Mouse (Mus musculus): Measurements from ENCODE around the gene Map3k3. TPM values are rescaled to one million over a fixed set of nuclear protein-coding genes. Genes with fewer than 3 reads are reported as not detected.
A peak's percentile ranks its signal among the peaks of the same experiment; 100 is the strongest.

Gene Map3k3
- 17.6 and 21.7 TPM in 2 replicates for polyA plus RNA-seq (2015; fragmentation: Nextera tagmentation; extraction: Ambion mirVana)

- Histone ChIP-seq H3K4me3 (ENCODE audit: low read length) (peak within 1 kb of the TSS; percentile 77), H3K36me3 (ENCODE audit: control insufficient read depth, insufficient read depth) (no peaks in the 10 kb centered on the region), H3K4me2 (ENCODE audit: low read depth, low read length) (peak within 1 kb of the TSS; percentile 93), H3K9me3 (replicated peaks; ENCODE audit: control insufficient read depth, low read length) (no peaks in the 10 kb centered on the region), H3K9ac (ENCODE audit: low read length) (peak within 1 kb of the TSS; percentile 92), H3K27me3 (ENCODE audit: control insufficient read depth, insufficient read depth, low read length) (no peaks in the 10 kb centered on the region), H3K27ac (ENCODE audit: low read length) (peak within 1 kb of the TSS; percentile 98), H3K4me1 (ENCODE audit: control insufficient read depth, insufficient read depth, low read length) (peaks cover 13% of the 10 kb centered on the region)
- WGBS = under 1% methylated on average over 69 of the region's 69 CpGs
- ATAC-seq (replicated peaks; ENCODE audit: extremely low read depth, insufficient read depth, low FRiP score) = peak; percentile 97
Measured at GRCm38 (mm10) chr11:106083708-106084701, at the start of gene Map3k3. TSS of gene Map3k3 (plus strand) at chr11:106084613.

- Histone ChIP-seq H3K4me2 (ENCODE audit: low read depth, low read length) (no peak overlapping the region), H3K4me3 (ENCODE audit: low read length) (no peak overlapping the region), H3K9me3 (replicated peaks; ENCODE audit: control insufficient read depth, low read length) (no peaks in the 10 kb centered on the region), H3K27ac (ENCODE audit: low read length) (no peak overlapping the region), H3K27me3 (ENCODE audit: control insufficient read depth, insufficient read depth, low read length) (no peaks in the 10 kb centered on the region), H3K36me3 (ENCODE audit: control insufficient read depth, insufficient read depth) (no peaks in the 10 kb centered on the region), H3K4me1 (ENCODE audit: control insufficient read depth, insufficient read depth, low read length) (peaks cover 15% of the 10 kb centered on the region), H3K9ac (ENCODE audit: low read length) (no peak overlapping the region)
- WGBS = 75% methylated on average over 9 of the region's 9 CpGs
- no peak for ATAC-seq (replicated peaks; ENCODE audit: extremely low read depth, insufficient read depth, low FRiP score)
Measured at GRCm38 (mm10) chr11:106034986-106035385, 49.4 kb upstream of the Map3k3 start.

- Histone ChIP-seq H3K9ac (ENCODE audit: low read length) (peak within 1 kb of the TSS; percentile 92), H3K27me3 (ENCODE audit: control insufficient read depth, insufficient read depth, low read length) (no peaks in the 10 kb centered on the region), H3K4me2 (ENCODE audit: low read depth, low read length) (peak within 1 kb of the TSS; percentile 90), H3K4me1 (ENCODE audit: control insufficient read depth, insufficient read depth, low read length) (peaks cover 15% of the 10 kb centered on the region), H3K4me3 (ENCODE audit: low read length) (peak within 1 kb of the TSS; percentile 95), H3K27ac (ENCODE audit: low read length) (peak within 1 kb of the TSS; percentile 90), H3K36me3 (ENCODE audit: control insufficient read depth, insufficient read depth) (no peaks in the 10 kb centered on the region), H3K9me3 (replicated peaks; ENCODE audit: control insufficient read depth, low read length) (no peaks in the 10 kb centered on the region)
- ATAC-seq (replicated peaks; ENCODE audit: extremely low read depth, insufficient read depth, low FRiP score) = peak; percentile 99
- WGBS = under 1% methylated on average over 64 of the region's 66 CpGs
Measured at GRCm38 (mm10) chr11:106036548-106037417, 47.6 kb upstream of the Map3k3 start, which contains the start of gene Dcaf7. TSS of gene Dcaf7 (plus strand) at chr11:106036872.

GRCm38 (mm10) chr11:106037418-106037751 lies 47.0 kb upstream of the Map3k3 start:
- Histone ChIP-seq H3K4me2 (ENCODE audit: low read depth, low read length) (peak overlapping the region; percentile 90), H3K27me3 (ENCODE audit: control insufficient read depth, insufficient read depth, low read length) (no peaks in the 10 kb centered on the region), H3K4me1 (ENCODE audit: control insufficient read depth, insufficient read depth, low read length) (peaks cover 15% of the 10 kb centered on the region), H3K9ac (ENCODE audit: low read length) (peak overlapping the region; percentile 92), H3K9me3 (replicated peaks; ENCODE audit: control insufficient read depth, low read length) (no peaks in the 10 kb centered on the region), H3K27ac (ENCODE audit: low read length) (peak overlapping the region; percentile 90), H3K36me3 (ENCODE audit: control insufficient read depth, insufficient read depth) (no peaks in the 10 kb centered on the region), H3K4me3 (ENCODE audit: low read length) (peak overlapping the region; percentile 95)
- ATAC-seq (replicated peaks; ENCODE audit: extremely low read depth, insufficient read depth, low FRiP score) = no peak
- 0% methylated on average over 13 of the region's 13 CpGs for WGBS

GRCm38 (mm10) chr11:106044349-106044748 lies 40.1 kb upstream of the Map3k3 start:
- Histone ChIP-seq H3K4me2 (ENCODE audit: low read depth, low read length) (no peak overlapping the region), H3K27me3 (ENCODE audit: control insufficient read depth, insufficient read depth, low read length) (no peaks in the 10 kb centered on the region), H3K9ac (ENCODE audit: low read length) (no peak overlapping the region), H3K4me1 (ENCODE audit: control insufficient read depth, insufficient read depth, low read length) (0 out of 2 replicates have a peak, but pooled peaks cover 2% of the 10 kb centered on the region), H3K27ac (ENCODE audit: low read length) (no peak overlapping the region), H3K9me3 (replicated peaks; ENCODE audit: control insufficient read depth, low read length) (no peaks in the 10 kb centered on the region), H3K4me3 (ENCODE audit: low read length) (no peak overlapping the region), H3K36me3 (ENCODE audit: control insufficient read depth, insufficient read depth) (peaks cover 15% of the 10 kb centered on the region)
- no peak for ATAC-seq (replicated peaks; ENCODE audit: extremely low read depth, insufficient read depth, low FRiP score)

- no peak overlapping the region for H3K9ac ChIP-seq (ENCODE audit: low read length)
- H3K27ac ChIP-seq (ENCODE audit: low read length) = no peak overlapping the region
- 0 out of 2 replicates have a peak, but pooled peaks cover 2% of the 10 kb centered on the region for H3K4me1 ChIP-seq (ENCODE audit: control insufficient read depth, insufficient read depth, low read length)
- 83% methylated on average over 1 of the region's 1 CpGs for WGBS
- no peaks in the 10 kb centered on the region for H3K27me3 ChIP-seq (ENCODE audit: control insufficient read depth, insufficient read depth, low read length)
- no peak overlapping the region for H3K4me2 ChIP-seq (ENCODE audit: low read depth, low read length)
- H3K36me3 ChIP-seq (ENCODE audit: control insufficient read depth, insufficient read depth) = peaks cover 15% of the 10 kb centered on the region
- no peaks in the 10 kb centered on the region for H3K9me3 ChIP-seq (replicated peaks; ENCODE audit: control insufficient read depth, low read length)
- ATAC-seq (replicated peaks; ENCODE audit: extremely low read depth, insufficient read depth, low FRiP score) = no peak
- no peak overlapping the region for H3K4me3 ChIP-seq (ENCODE audit: low read length)
Measured at GRCm38 (mm10) chr11:106045256-106045655, 39.2 kb upstream of the Map3k3 start.

- Histone ChIP-seq H3K27me3 (ENCODE audit: control insufficient read depth, insufficient read depth, low read length) (no peaks in the 10 kb centered on the region), H3K4me3 (ENCODE audit: low read length) (no peak overlapping the region), H3K4me2 (ENCODE audit: low read depth, low read length) (no peak overlapping the region), H3K9me3 (replicated peaks; ENCODE audit: control insufficient read depth, low read length) (no peaks in the 10 kb centered on the region), H3K27ac (ENCODE audit: low read length) (no peak overlapping the region), H3K9ac (ENCODE audit: low read length) (no peak overlapping the region), H3K36me3 (ENCODE audit: control insufficient read depth, insufficient read depth) (peaks cover 15% of the 10 kb centered on the region), H3K4me1 (ENCODE audit: control insufficient read depth, insufficient read depth, low read length) (0 out of 2 replicates have a peak, but pooled peaks cover 2% of the 10 kb centered on the region)
- no peak for ATAC-seq (replicated peaks; ENCODE audit: extremely low read depth, insufficient read depth, low FRiP score)
- 95% methylated on average over 3 of the region's 3 CpGs for WGBS
Measured at GRCm38 (mm10) chr11:106045780-106046179, 38.6 kb upstream of the Map3k3 start.

- ATAC-seq (replicated peaks; ENCODE audit: extremely low read depth, insufficient read depth, low FRiP score) = no peak
- WGBS = 83% methylated on average over 9 of the region's 9 CpGs
- 0 out of 2 replicates have a peak, but pooled peaks cover 2% of the 10 kb centered on the region for H3K4me1 ChIP-seq (ENCODE audit: control insufficient read depth, insufficient read depth, low read length)
- no peaks in the 10 kb centered on the region for H3K27me3 ChIP-seq (ENCODE audit: control insufficient read depth, insufficient read depth, low read length)
- no peak overlapping the region for H3K27ac ChIP-seq (ENCODE audit: low read length)
- H3K36me3 ChIP-seq (ENCODE audit: control insufficient read depth, insufficient read depth) = peaks cover 23% of the 10 kb centered on the region
- H3K4me2 ChIP-seq (ENCODE audit: low read depth, low read length) = no peak overlapping the region
- H3K9me3 ChIP-seq (replicated peaks; ENCODE audit: control insufficient read depth, low read length) = no peaks in the 10 kb centered on the region
- H3K9ac ChIP-seq (ENCODE audit: low read length) = no peak overlapping the region
- H3K4me3 ChIP-seq (ENCODE audit: low read length) = no peak overlapping the region
Measured at GRCm38 (mm10) chr11:106046584-106046983, 37.8 kb upstream of the Map3k3 start.

Measured in heart, embryonic 16.5 days (tissue).